Mouse (Mus musculus) midbrain, postnatal 0 days (tissue): ENCODE measurements at regions not wholly inside any gene's neighbourhood (a gene's known extent, or its start where the extent isn't known, plus 50 kb on each side); places are given as distances from the start of the nearest gene placed in this dataset.

Experiments used
- ATAC-seq: fragments of 200-750 bp; cut with Nextera tagmentation; 2 replicates; pipeline ENCODE4 v1.8.0; 2017; ENCODE audit warnings: moderate number of reproducible peaks, mild to moderate bottlenecking, moderate TSS enrichment, moderate library complexity; ENCODE audit not compliant: low FRiP score
- DNase-seq: peaks from one replicate; pipeline ENCODE4 v3.0.0-alpha.2; 2015; ENCODE audit warnings: low spot score
- H3K27ac ChIP-seq: fragments of 300-500 bp; sonication (generic); 2 replicates; pipeline ENCODE4 v1.5.1; 2014; ENCODE audit warnings: low read depth, mild to moderate bottlenecking, low read length, mixed read lengths
- H3K27me3 ChIP-seq: fragments of 300-500 bp; sonication (generic); 2 replicates; pipeline ENCODE4 v1.6.1; 2014; ENCODE audit warnings: low read length, control low read depth, mixed read lengths; ENCODE audit not compliant: insufficient read depth
- H3K36me3 ChIP-seq: fragments of 300-500 bp; sonication (generic); 2 replicates; pipeline ENCODE4 v1.6.1; 2014; ENCODE audit warnings: low read length, control low read depth, mixed read lengths; ENCODE audit not compliant: insufficient read depth
- H3K4me1 ChIP-seq: fragments of 300-500 bp; sonication (generic); 2 replicates; pipeline ENCODE4 v1.6.1; 2014; ENCODE audit warnings: mild to moderate bottlenecking, control low read depth, antibody characterized with exemption, low read length, mixed read lengths; ENCODE audit not compliant: insufficient read depth
- H3K4me2 ChIP-seq: fragments of 300-500 bp; sonication (generic); 2 replicates; pipeline ENCODE4 v1.6.1; 2014; ENCODE audit warnings: low read depth, mild to moderate bottlenecking, low read length, mixed read lengths; ENCODE audit not compliant: poor library complexity, severe bottlenecking
- H3K4me3 ChIP-seq: fragments of 300-500 bp; sonication (generic); 2 replicates; pipeline ENCODE4 v1.5.1; 2014; ENCODE audit warnings: low read depth, mild to moderate bottlenecking, low read length, moderate library complexity
- H3K9ac ChIP-seq: fragments of 300-500 bp; sonication (generic); replicated peaks from 2 replicates; pipeline ENCODE4 v1.6.1; 2014; ENCODE audit warnings: mild to moderate bottlenecking, low read length, moderate library complexity, mixed read lengths; ENCODE audit not compliant: poor library complexity, severe bottlenecking
- H3K9me3 ChIP-seq: fragments of 300-500 bp; sonication (generic); 2 replicates; pipeline ENCODE4 v1.6.1; 2016; ENCODE audit warnings: low read length, control low read depth
- CTCF ChIP-seq: IDR thresholded peaks from 2 replicates; pipeline ENCODE4 v1.5.1; 2016; ENCODE audit warnings: antibody characterized with exemption, mild to moderate bottlenecking
- WGBS: fragments of 180-500 bp; shearing (Covaris S2); extraction: QIAGEN DNeasy Blood & Tissue Kit; methylation state at CpG from one replicate; pipeline ENCODE4 v1.1.7; 2014; 5-methylcytosine and 5-hydroxymethylcytosine counted together

- H3K9me3 ChIP-seq, result no peaks in the 10 kb centered on the region
- DNase-seq, result no peak
- no peak overlapping the region for H3K4me2 ChIP-seq
- no peak for ATAC-seq
- no peak overlapping the region for H3K27ac ChIP-seq
- no peaks in the 10 kb centered on the region for H3K27me3 ChIP-seq
- H3K4me3 ChIP-seq, result no peak overlapping the region
- no peaks in the 10 kb centered on the region for H3K36me3 ChIP-seq
- no peak for TF ChIP-seq CTCF
- H3K4me1 ChIP-seq, result no peaks in the 10 kb centered on the region
- H3K9ac ChIP-seq, result no peak overlapping the region
These were observed 317.7 kb upstream of the Nwd2 start for GRCm38 (mm10) chr5:63331186-63331585.

GRCm38 (mm10) chr5:63351108-63351507 is 297.8 kb upstream of the Nwd2 start:
- Histone ChIP-seq H3K4me2 (no peak overlapping the region), H3K4me1 (no peaks in the 10 kb centered on the region), H3K27ac (no peak overlapping the region), H3K9me3 (no peaks in the 10 kb centered on the region), H3K27me3 (no peaks in the 10 kb centered on the region), H3K4me3 (no peak overlapping the region), H3K9ac (no peak overlapping the region), H3K36me3 (no peaks in the 10 kb centered on the region)
- DNase-seq (no peak), ATAC-seq (no peak)
- 58% methylated on average over 2 of the region's 2 CpGs for WGBS
- no peak for TF ChIP-seq CTCF

- Histone ChIP-seq H3K4me3 (no peak overlapping the region), H3K27me3 (no peaks in the 10 kb centered on the region), H3K9ac (no peak overlapping the region), H3K36me3 (no peaks in the 10 kb centered on the region), H3K4me2 (no peak overlapping the region), H3K27ac (no peak overlapping the region), H3K9me3 (no peaks in the 10 kb centered on the region), H3K4me1 (no peaks in the 10 kb centered on the region)
- DNase-seq (no peak), ATAC-seq (no peak)
- WGBS, result 85% methylated on average over 2 of the region's 2 CpGs
- no peak for TF ChIP-seq CTCF
These were observed 256.9 kb upstream of the Nwd2 start for GRCm38 (mm10) chr5:63391956-63392355.

DNA sequence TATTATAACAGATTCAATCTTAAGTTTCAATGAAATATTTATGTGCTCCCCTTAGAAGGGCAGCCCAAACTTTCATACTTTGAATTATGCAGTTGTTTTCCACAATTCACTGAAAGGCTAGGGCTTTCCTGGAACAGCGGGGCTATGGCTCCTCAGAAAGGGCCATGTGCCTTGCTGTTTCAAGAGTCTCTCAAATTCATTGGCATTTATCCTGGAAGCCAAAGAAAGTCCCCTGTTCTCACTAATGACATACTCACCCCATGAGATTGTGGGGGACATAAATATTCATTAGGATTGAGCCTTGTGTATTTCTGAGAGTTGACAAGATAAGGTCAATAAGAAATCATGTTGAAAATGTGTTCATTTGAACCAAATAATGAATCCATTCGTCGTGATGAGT is 250.9 kb upstream of the Nwd2 start:
- Histone ChIP-seq H3K27me3 (no peaks in the 10 kb centered on the region), H3K27ac (no peak overlapping the region), H3K36me3 (no peaks in the 10 kb centered on the region), H3K9ac (no peak overlapping the region), H3K9me3 (no peaks in the 10 kb centered on the region), H3K4me2 (no peak overlapping the region), H3K4me1 (no peaks in the 10 kb centered on the region), H3K4me3 (no peak overlapping the region)
- no peak for DNase-seq
- ATAC-seq, result no peak
- TF ChIP-seq CTCF, result no peak
- WGBS, result 53% methylated on average over 3 of the region's 3 CpGs

DNA sequence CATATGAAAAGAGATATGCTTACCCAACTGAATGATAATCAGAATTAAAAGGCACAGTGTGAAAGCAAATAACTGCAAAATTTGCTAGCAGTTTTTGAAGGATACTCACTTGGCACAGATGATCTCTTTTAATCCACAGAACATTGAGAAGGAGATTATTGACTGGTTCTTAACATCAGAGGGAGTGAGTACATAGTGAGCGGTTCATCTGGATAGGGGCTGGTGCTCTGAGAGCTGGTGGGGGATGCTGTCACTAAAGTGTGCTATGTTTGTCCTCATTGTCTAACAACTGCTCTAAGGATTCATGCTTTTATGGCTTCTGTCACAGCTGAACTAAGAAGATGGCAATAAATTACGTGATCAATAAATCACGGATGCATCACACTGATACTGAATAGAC is 218.7 kb upstream of the Nwd2 start:
- ATAC-seq (no peak), DNase-seq (no peak)
- Histone ChIP-seq H3K4me3 (no peak overlapping the region), H3K27me3 (no peaks in the 10 kb centered on the region), H3K9ac (no peak overlapping the region), H3K9me3 (no peaks in the 10 kb centered on the region), H3K27ac (no peak overlapping the region), H3K4me1 (no peaks in the 10 kb centered on the region), H3K4me2 (no peak overlapping the region), H3K36me3 (no peaks in the 10 kb centered on the region)
- TF ChIP-seq CTCF, result no peak
- WGBS, result 79% methylated on average over 3 of the region's 3 CpGs

DNA sequence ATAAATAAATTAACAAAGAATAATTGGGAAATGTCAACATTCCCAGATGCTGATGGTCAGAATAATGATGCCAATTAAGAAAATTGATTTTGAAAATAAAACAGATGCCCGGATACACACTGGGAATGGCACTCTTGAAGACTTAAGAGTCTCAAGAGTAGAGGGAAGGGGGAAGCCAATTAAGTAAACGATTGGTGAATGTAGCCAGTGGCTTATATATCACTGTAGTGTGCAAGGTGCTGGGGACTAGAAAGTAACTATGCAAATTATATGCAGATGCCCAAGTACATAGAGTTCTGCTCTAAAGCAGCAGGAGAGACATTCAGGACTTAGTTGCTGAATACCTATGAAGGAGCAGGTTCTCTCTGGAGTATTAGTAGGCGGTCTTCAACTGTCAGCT is 204.5 kb upstream of the Nwd2 start:
- Histone ChIP-seq H3K4me3 (no peak overlapping the region), H3K36me3 (no peaks in the 10 kb centered on the region), H3K4me2 (no peak overlapping the region), H3K9ac (no peak overlapping the region), H3K4me1 (no peaks in the 10 kb centered on the region), H3K9me3 (no peaks in the 10 kb centered on the region), H3K27me3 (no peaks in the 10 kb centered on the region), H3K27ac (no peak overlapping the region)
- DNase-seq, result no peak
- ATAC-seq, result no peak
- WGBS, result 56% methylated on average over 3 of the region's 3 CpGs
- no peak for TF ChIP-seq CTCF

DNA sequence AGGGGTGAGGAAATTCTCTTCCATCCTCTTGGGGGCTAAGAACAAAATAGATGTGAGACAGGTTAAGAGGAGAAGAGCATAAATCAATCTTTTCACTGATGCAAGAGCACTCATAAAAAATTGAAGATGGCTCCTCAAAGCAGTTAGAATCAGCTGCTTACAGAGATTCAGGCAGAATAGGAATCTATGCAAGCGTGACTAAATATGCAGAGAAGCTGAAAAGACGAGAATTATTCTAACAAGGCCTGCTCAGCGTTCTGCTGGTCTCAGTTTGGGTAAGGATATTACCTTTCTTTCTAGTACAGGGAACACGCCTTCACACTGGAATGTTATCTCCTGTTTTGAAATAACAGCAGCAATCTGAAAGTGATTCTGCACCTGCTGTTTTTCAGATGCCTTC is 203.7 kb upstream of the Nwd2 start:
- TF ChIP-seq CTCF, result no peak
- Histone ChIP-seq H3K27ac (no peak overlapping the region), H3K27me3 (no peaks in the 10 kb centered on the region), H3K36me3 (no peaks in the 10 kb centered on the region), H3K4me3 (no peak overlapping the region), H3K4me2 (no peak overlapping the region), H3K9ac (no peak overlapping the region), H3K9me3 (no peaks in the 10 kb centered on the region), H3K4me1 (no peaks in the 10 kb centered on the region)
- peak; percentile 9 for DNase-seq
- 38% methylated on average over 4 of the region's 4 CpGs for WGBS
- 0 out of 2 replicates have a peak, but pooled peaks have one; percentile 23 for ATAC-seq
